9 mouse cellular contexts compared by ENCODE assay signal in genomic region chr7:25516070-25516777, GRCm38 (mm10). TPM values are rescaled to one million over a fixed set of nuclear protein-coding genes. Genes with fewer than 3 reads are reported as not detected.
"Had no signal": no experiment of that assay in that cellular context is flagged by ENCODE, and none has a peak within 500 bp of the region (broad histone marks: within the 10 kb centered on the region; RNA-seq: fewer than 3 reads in every experiment).

No protein-coding gene starts in this region.

RNA-seq across cellular contexts. Expression of gene Ceacam2, which starts 23.4 kb away (rescaled TPM):
- polyA plus RNA-seq: kidney, embryonic 16.5 days; limb, embryonic 11.5 days; limb, embryonic 15.5 days; liver, embryonic 12.5 days; liver, embryonic 16.5 days; lung, embryonic 14.5 days; midbrain, embryonic 11.5 days; neural tube, embryonic 12.5 days; stomach, embryonic 14.5 days had no signal
